Mouse (Mus musculus): ENCODE measurements at regions not wholly inside any gene's neighbourhood (a gene's known extent, or its start where the extent isn't known, plus 50 kb on each side); places are given as distances from the start of the nearest gene placed in this dataset.

GRCm38 (mm10) chr14:76686762-76687453 lies 130.2 kb upstream of the Serp2 start:
- 33% methylated on average over 9 of the region's 9 CpGs for WGBS
- Histone ChIP-seq H3K4me1 (ENCODE audit: control insufficient read depth, insufficient read depth, low read length) (peaks cover 26% of the 10 kb centered on the region), H3K9me3 (ENCODE audit: control insufficient read depth, low read length) (no peaks in the 10 kb centered on the region), H3K4me2 (no peak overlapping the region; the same call in 1 of the 2 replicates), H3K4me3 (ENCODE audit: low read depth, low read length) (no peak overlapping the region), H3K9ac (ENCODE audit: low read length) (peak overlapping the region; percentile 22; the same call in 1 of the 2 replicates), H3K27me3 (ENCODE audit: control insufficient read depth, insufficient read depth, low read length) (no peaks in the 10 kb centered on the region), H3K27ac (ENCODE audit: low read depth, low read length) (0 out of 2 replicates have a peak overlapping the region, but pooled peaks have one; percentile 48), H3K36me3 (ENCODE audit: control insufficient read depth, insufficient read depth, low read length) (no peaks in the 10 kb centered on the region)
- DNase-seq (ENCODE audit: low spot score, missing footprints) (peak; percentile 90), ATAC-seq (ENCODE audit: low FRiP score) (peak; percentile 54)

DNA sequence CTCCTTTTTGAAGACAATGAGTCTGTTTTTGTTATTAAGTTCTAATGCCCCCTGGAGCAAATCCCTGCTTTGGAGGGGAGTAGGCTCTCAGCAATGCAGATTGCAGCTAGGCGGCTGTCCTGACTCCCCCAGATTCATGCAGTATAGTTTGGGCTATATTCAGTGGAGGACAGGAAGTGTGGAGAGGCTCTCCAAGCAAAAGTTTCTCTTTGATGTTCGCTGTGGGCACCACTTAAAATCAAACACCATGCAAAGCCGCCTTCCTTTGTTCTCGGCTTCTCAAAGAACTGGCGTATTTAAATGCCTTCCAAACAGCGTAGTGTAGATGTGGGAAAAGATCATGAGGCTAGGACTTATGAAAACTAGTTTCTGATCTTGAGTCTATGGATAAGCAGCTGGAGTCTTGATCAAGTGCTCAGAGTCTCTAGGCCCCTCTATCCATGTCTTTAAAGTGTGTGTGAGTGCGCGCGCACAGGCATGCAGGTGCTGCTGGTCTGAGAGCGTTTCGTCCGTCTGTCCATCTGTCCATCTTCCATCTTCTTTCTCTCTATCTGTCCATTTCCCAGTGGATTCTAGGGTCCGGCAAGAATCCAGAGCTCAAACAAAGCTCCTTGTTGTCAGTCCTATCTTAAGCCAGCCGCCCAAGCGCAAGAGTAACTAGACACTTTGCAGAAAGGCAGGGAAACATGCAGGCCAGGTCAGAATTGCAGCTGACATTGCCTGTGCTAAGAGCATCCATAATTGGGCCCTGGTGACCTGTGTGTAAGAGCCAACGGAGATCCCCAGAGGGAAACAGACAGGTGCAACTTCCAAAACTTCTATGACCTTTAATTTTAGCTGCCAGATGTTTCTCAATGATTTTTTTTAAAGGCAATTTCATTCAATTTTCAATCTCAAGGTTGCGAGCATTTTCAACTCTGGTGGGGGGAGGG lies 129.4 kb upstream of the Serp2 start:
- 40% methylated on average over 17 of the region's 17 CpGs for WGBS
- peak; percentile 50; the same call in 1 of the 2 replicates for ATAC-seq (ENCODE audit: low FRiP score)
- no peaks in the 10 kb centered on the region for H3K36me3 ChIP-seq (ENCODE audit: control insufficient read depth, insufficient read depth, low read length)

DNA sequence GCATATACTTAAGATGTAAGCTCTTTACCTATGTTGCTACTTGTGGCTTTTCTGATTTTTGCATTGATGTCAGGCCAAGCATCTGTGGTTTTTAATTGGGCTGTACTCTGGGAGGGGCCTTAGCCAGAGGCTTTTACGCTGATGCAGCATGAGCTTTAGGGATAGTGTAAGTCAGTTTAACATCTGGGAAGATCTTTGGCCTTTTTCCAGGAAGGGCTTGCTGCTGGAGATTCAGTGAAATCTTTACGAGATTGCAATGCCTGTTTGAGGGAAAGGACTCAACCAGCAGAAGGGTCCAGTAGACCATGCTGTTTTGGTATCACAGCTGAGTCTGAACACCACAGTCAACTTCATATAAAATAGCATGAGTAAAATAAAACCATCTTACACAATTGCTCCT lies 127.6 kb upstream of the Serp2 start:
- ATAC-seq (ENCODE audit: low FRiP score) (no peak), DNase-seq (ENCODE audit: low spot score, missing footprints) (no peak)
- 90% methylated on average over 2 of the region's 2 CpGs for WGBS

More for the DNA sequence above, 129.4 kb upstream of the Serp2 start:
- Histone ChIP-seq H3K9ac (ENCODE audit: low read length) (no peak overlapping the region; the same call in 1 of the 2 replicates), H3K9me3 (ENCODE audit: control insufficient read depth, low read length) (no peaks in the 10 kb centered on the region), H3K4me3 (ENCODE audit: low read depth, low read length) (no peak overlapping the region), H3K27me3 (ENCODE audit: control insufficient read depth, insufficient read depth, low read length) (no peaks in the 10 kb centered on the region), H3K4me2 (no peak overlapping the region; the same call in 1 of the 2 replicates), H3K27ac (ENCODE audit: low read depth, low read length) (peak overlapping the region; percentile 48; the same call in 1 of the 2 replicates), H3K4me1 (ENCODE audit: control insufficient read depth, insufficient read depth, low read length) (peaks cover 30% of the 10 kb centered on the region)
- DNase-seq (ENCODE audit: low spot score, missing footprints) = peak; percentile 90

DNA sequence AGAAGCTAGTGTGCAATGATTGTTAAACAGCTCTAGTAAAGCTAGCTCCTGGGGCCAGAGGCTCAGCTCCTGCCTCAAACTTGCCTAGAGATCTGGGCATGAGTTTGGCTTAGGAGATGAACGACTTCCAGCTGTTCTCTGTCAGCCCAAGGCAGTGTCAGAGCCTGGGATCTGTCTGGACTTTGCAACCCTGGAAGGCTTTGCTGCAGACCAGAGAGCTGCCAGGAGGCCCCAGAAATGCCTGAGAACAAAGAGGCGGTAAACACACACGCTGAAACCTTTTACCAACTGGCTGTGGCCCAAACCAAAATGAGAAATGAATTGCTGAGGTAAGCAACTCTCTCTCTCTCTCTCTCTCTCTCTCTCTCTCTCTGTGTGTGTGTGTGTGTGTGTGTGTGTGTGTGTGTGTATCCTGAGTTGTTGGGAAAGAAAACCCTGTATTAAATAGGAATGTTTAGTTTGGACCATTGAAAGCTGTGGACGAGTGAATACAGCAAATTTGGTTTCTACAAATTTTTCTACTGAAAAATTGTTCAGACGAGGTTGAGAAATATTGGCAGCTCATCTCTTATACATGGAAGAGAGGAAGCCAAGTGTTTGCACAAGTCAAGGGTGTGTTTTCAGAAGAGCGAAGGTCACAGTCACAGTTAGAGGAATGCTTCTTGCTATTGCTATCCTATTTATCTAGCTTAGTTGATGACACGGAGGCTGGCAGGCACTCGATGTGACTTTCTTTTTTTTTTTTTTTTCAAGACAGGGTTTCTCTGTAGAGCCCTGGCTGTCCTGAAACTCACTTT lies 125.1 kb upstream of the Serp2 start:
- Histone ChIP-seq H3K9ac (ENCODE audit: low read length) (no peak overlapping the region), H3K4me1 (ENCODE audit: control insufficient read depth, insufficient read depth, low read length) (peaks cover 31% of the 10 kb centered on the region), H3K4me2 (no peak overlapping the region), H3K27ac (ENCODE audit: low read depth, low read length) (no peak overlapping the region), H3K4me3 (ENCODE audit: low read depth, low read length) (no peak overlapping the region), H3K27me3 (ENCODE audit: control insufficient read depth, insufficient read depth, low read length) (no peaks in the 10 kb centered on the region), H3K9me3 (ENCODE audit: control insufficient read depth, low read length) (no peaks in the 10 kb centered on the region), H3K36me3 (ENCODE audit: control insufficient read depth, insufficient read depth, low read length) (no peaks in the 10 kb centered on the region)
- DNase-seq (ENCODE audit: low spot score, missing footprints) = no peak
- no peak for ATAC-seq (ENCODE audit: low FRiP score)
- WGBS = 57% methylated on average over 8 of the region's 8 CpGs

More for the DNA sequence above, 127.6 kb upstream of the Serp2 start:
- Histone ChIP-seq H3K4me1 (ENCODE audit: control insufficient read depth, insufficient read depth, low read length) (peaks cover 30% of the 10 kb centered on the region), H3K4me3 (ENCODE audit: low read depth, low read length) (no peak overlapping the region), H3K27ac (ENCODE audit: low read depth, low read length) (no peak overlapping the region), H3K36me3 (ENCODE audit: control insufficient read depth, insufficient read depth, low read length) (no peaks in the 10 kb centered on the region), H3K4me2 (no peak overlapping the region), H3K9ac (ENCODE audit: low read length) (no peak overlapping the region), H3K27me3 (ENCODE audit: control insufficient read depth, insufficient read depth, low read length) (no peaks in the 10 kb centered on the region), H3K9me3 (ENCODE audit: control insufficient read depth, low read length) (no peaks in the 10 kb centered on the region)

GRCm38 (mm10) chr14:76678512-76679134 lies 121.9 kb upstream of the Serp2 start:
- H3K4me1 ChIP-seq (ENCODE audit: control insufficient read depth, insufficient read depth, low read length) = peaks cover 19% of the 10 kb centered on the region
- no peak overlapping the region for H3K9ac ChIP-seq (ENCODE audit: low read length)
- no peaks in the 10 kb centered on the region for H3K9me3 ChIP-seq (ENCODE audit: control insufficient read depth, low read length)
- no peak overlapping the region for H3K4me3 ChIP-seq (ENCODE audit: low read depth, low read length)
- no peak overlapping the region for H3K4me2 ChIP-seq
- WGBS = 11% methylated on average over 5 of the region's 5 CpGs
- H3K27ac ChIP-seq (ENCODE audit: low read depth, low read length) = no peak overlapping the region
- peak; percentile 67 for ATAC-seq (ENCODE audit: low FRiP score)
- H3K27me3 ChIP-seq (ENCODE audit: control insufficient read depth, insufficient read depth, low read length) = no peaks in the 10 kb centered on the region
- DNase-seq (ENCODE audit: low spot score, missing footprints) = no peak
- no peaks in the 10 kb centered on the region for H3K36me3 ChIP-seq (ENCODE audit: control insufficient read depth, insufficient read depth, low read length)

GRCm38 (mm10) chr14:76674949-76675348 lies 118.3 kb upstream of the Serp2 start:
- WGBS = 33% methylated on average over 8 of the region's 8 CpGs
- Histone ChIP-seq H3K4me2 (no peak overlapping the region), H3K9me3 (ENCODE audit: control insufficient read depth, low read length) (no peaks in the 10 kb centered on the region), H3K27ac (ENCODE audit: low read depth, low read length) (no peak overlapping the region), H3K36me3 (ENCODE audit: control insufficient read depth, insufficient read depth, low read length) (no peaks in the 10 kb centered on the region), H3K4me1 (ENCODE audit: control insufficient read depth, insufficient read depth, low read length) (peaks cover 14% of the 10 kb centered on the region), H3K27me3 (ENCODE audit: control insufficient read depth, insufficient read depth, low read length) (no peaks in the 10 kb centered on the region), H3K9ac (ENCODE audit: low read length) (no peak overlapping the region), H3K4me3 (ENCODE audit: low read depth, low read length) (no peak overlapping the region)
- ATAC-seq (ENCODE audit: low FRiP score) (no peak), DNase-seq (ENCODE audit: low spot score, missing footprints) (no peak)

DNA sequence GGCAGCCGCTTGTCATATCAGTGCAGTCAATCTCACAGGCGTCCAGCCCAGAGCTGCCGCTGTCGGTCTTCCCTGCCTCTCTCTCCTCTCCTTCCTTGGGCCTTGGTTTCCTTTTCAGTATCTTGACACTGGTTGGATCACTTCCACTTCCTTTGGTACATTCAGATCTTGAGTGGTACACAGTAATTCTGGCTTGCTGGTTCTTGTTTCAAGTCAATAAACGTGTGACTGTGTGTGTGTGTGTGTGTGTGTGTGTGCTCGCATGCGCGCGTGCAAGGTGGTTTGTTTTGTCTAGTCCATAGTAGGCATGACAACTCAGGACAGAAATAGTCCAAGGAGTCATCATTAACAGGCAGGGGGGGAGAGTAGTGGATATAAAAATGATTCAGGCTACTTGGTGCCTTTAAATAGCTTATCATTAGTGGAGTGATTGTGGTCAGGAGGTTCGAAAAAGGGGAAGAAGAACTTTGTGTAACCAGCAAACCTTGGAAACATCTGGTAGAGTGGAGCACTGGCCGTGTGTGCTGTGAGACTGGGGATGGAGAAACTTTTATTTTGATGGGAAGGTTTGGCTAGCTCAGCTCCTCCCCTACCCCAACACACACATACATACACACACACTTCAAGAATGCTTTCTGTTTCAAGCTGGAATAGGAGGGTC lies 117.1 kb upstream of the Serp2 start:
- no peak for DNase-seq (ENCODE audit: low spot score, missing footprints)
- H3K4me2 ChIP-seq = no peak overlapping the region
- H3K9ac ChIP-seq (ENCODE audit: low read length) = no peak overlapping the region
- H3K4me1 ChIP-seq (ENCODE audit: control insufficient read depth, insufficient read depth, low read length) = peaks cover 9% of the 10 kb centered on the region
- H3K4me3 ChIP-seq (ENCODE audit: low read depth, low read length) = no peak overlapping the region
- H3K36me3 ChIP-seq (ENCODE audit: control insufficient read depth, insufficient read depth, low read length) = no peaks in the 10 kb centered on the region
- no peak for ATAC-seq (ENCODE audit: low FRiP score)
- H3K27me3 ChIP-seq (ENCODE audit: control insufficient read depth, insufficient read depth, low read length) = no peaks in the 10 kb centered on the region
- H3K9me3 ChIP-seq (ENCODE audit: control insufficient read depth, low read length) = no peaks in the 10 kb centered on the region
- H3K27ac ChIP-seq (ENCODE audit: low read depth, low read length) = no peak overlapping the region
- WGBS = 83% methylated on average over 11 of the region's 11 CpGs

GRCm38 (mm10) chr14:76672899-76673298 lies 116.2 kb upstream of the Serp2 start:
- Histone ChIP-seq H3K4me2 (no peak overlapping the region), H3K9me3 (ENCODE audit: control insufficient read depth, low read length) (no peaks in the 10 kb centered on the region), H3K27ac (ENCODE audit: low read depth, low read length) (no peak overlapping the region), H3K36me3 (ENCODE audit: control insufficient read depth, insufficient read depth, low read length) (no peaks in the 10 kb centered on the region), H3K9ac (ENCODE audit: low read length) (no peak overlapping the region), H3K27me3 (ENCODE audit: control insufficient read depth, insufficient read depth, low read length) (no peaks in the 10 kb centered on the region), H3K4me1 (ENCODE audit: control insufficient read depth, insufficient read depth, low read length) (peaks cover 3% of the 10 kb centered on the region; the same call in 1 of the 2 replicates), H3K4me3 (ENCODE audit: low read depth, low read length) (no peak overlapping the region)
- ATAC-seq (ENCODE audit: low FRiP score) = no peak
- WGBS = 63% methylated on average over 6 of the region's 6 CpGs
- DNase-seq (ENCODE audit: low spot score, missing footprints) = no peak

Data from midbrain, embryonic 11.5 days (tissue).